Mouse (Mus musculus): ENCODE data around the gene Apon.
"Not testable (repeated sequence)": the region's sequence is repeated elsewhere in the genome, so short reads cannot be mapped to it uniquely, and the experiment has no call there.

Gene Apon

DNA sequence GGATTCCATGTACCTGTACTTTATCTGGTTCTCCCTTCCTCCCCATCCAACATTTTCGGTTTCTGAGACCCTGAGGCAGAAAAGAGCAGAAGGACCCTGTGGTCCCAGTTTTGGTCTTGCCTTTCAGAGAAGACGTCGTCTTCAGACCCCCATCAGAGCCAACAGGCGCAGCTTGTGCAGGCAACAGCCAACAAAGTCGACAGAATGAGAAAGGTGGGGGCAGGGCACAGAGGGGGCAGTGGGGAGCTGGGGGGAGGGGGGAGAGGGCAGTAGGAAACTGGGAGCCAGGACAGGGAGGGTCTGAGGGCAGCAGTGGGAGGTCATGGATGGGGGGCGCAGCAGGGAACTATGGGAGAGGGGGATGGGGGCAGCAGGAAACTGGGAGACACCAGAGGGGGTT lies 24.3 kb downstream of the Apon start:
- DNase-seq, result no peak

DNA sequence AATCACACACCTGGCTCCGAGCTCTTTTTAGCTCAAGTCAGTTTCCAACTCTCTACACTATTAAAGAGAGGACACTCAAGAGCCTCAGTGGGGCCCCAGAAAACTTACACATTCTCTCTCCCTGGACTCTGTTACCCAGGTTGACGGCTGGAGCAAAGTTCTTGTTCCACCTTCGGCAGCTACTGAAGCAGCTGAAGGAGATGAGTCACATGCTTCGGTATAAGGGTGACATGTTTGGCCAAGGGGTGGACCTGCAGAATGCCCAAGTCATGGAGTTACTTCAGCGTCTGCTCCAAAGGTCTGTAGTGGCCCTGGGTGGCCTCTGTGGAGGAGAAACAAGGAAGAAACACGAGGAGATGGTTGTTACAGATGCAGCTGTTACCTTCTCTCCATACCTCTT lies 27.0 kb downstream of the Apon start:
- no peak for DNase-seq

DNA sequence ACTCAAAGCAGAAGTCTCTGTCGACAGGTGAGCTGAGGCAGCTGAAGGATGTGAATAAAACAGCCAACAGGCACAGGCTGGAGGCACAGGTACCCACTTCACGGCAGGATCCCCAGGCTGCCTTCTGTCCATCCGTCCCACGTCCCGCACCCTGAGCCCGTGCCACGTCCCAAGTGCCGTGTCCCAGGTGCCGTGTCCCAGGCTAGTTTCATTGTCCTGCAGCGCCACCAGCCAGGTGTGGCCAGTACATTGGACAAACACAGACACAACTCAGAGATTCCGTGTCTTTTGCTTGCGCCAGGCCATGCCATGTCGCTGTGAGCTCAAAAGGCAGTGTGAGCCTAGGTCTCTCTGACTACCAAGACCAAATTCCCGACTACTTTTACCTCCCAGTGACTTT lies 27.8 kb downstream of the Apon start:
- DNase-seq, result no peak

- no peak for DNase-seq
Measured at GRCm38 (mm10) chr10:128282886-128283450, 29.1 kb downstream of the Apon start.

- peak; percentile 81 for DNase-seq
Measured at GRCm38 (mm10) chr10:128283604-128284579, 30.0 kb downstream of the Apon start.

DNA sequence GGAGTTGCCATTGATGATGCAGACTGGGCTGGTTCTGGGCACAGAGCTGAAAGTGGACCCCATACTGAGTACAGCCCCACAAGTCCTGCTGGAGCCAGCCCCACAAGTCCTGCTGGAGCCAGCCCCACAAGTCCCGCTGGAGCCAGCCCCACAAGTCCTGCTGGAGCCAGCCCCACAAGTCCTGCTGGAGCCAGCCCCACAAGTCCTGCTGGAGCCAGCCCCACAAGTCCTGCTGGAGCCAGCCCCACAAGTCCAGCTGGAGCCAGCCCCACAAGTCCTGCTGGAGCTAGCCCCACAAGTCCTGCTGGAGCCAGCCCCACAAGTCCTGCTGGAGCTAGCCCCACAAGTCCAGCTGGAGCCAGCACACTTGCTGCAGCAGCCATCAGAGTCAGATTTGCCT lies 36.7 kb downstream of the Apon start:
- DNase-seq, result not testable (repeated sequence)

DNA sequence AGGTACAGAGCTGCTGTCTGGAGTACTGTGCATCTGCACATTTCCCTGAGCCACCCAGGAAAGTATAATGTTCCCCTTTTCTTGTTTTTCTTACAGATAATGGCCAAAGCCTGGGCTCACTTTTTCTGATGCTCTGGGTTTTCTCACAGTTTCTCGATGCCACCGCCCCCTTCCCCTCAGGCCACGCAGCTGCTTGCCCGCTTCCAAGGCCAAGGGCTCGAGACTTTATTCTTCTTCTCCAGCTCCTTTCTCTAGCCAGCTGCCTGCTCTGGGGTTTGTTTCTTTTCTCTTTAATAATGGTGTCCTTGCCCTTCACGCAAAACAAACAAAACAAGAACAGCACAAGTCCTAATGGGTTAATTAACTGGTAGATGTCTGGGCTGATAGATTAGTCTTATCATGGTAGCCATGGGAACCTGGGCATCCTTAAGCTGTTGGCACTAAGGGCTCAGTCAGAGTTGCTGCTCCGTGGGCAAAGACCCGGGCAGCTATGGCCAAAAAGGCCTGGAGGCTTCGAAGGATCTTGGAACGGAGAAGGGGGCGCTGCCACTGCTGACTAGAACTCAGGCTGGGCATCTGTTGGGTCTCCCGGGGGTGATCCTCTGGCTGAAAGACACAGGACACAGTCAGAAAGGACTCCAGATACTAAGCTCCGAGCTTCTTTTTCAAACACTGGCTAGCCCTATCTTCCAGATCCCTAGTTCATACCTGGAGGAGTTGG lies 42.6 kb downstream of the Apon start:
- no peak for DNase-seq

- DNase-seq, result no peak
Measured at GRCm38 (mm10) chr10:128297221-128297620, 43.3 kb downstream of the Apon start.

GRCm38 (mm10) chr10:128297622-128298021 lies 43.7 kb downstream of the Apon start:
- DNase-seq, result no peak

GRCm38 (mm10) chr10:128298243-128298642 lies 44.3 kb downstream of the Apon start:
- DNase-seq, result no peak

DNA sequence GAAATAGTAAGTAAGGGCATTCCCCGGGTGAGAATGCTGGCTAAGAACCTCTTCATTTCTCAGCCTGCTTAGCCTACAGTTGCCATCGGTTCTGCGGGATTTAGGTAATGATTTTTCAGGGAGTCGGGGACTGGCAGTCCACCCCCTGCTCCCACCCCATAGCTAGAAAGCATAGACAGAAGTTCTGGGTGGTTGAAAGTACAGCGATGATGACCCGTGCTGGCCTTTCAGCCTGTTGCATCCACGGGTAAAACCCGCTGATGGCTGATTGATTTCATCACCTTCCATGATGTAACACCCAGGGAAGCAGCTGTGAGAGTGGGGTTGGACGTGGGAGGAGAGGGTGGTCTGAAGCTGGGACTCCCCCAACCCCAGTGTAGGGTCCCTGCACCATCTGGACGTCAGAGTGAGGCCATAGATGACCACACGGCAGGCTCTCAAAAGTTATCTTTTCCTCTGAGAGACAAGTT lies 44.8 kb downstream of the Apon start, which contains the start of gene Il23a:
TSS of gene Il23a (minus strand) at position 51 of the 470 bp plus-strand sequence.
- no peak for DNase-seq

GRCm38 (mm10) chr10:128302357-128302756 lies 48.5 kb downstream of the Apon start:
- no peak for DNase-seq

GRCm38 (mm10) chr10:128302785-128303125 lies 48.9 kb downstream of the Apon start:
- no peak for DNase-seq

DNA sequence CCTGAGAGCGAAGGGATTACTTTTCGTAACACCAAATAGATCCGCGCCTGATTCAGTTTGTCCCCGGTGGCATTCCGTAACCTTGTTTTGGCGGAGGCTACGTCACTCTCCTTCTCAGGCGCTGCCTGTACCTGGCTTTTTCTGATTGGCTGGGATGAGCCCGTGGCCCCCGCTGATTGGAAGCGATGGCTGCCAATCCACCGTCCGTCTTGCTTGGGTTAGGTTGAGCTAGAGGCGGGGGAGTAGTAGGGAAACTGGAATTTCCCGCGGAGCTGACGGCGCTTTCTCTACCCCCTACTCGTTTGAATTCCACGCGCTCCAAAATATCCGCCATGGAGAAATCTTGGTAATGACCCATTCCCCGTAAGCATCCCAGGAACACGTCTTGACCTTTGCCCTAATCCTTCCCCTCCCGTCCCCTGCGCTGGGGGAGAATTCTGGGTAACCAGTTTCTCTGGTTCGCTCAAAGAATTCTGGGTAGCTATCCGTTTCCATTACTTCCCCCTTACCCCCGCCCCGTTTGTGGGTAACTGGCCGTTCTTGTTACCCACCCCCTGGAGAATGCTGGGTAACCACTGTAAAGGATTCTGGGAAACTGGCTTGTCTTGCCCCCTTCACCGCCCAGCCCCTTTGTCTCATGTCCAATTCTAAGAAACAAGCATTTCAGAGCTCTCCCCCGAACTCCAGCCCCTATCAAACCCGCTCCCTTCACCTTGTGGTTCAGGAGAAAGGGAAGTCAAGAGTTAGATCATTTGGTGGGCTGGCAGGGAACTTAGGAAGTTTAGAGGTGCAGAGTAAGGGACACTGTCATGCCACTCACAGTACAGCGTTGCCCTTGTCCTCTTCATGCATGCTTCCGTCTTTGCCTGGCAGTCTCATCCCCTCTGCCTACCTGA lies 49.5 kb downstream of the Apon start, which contains the start of gene Pan2:
TSS of gene Pan2 (plus strand) at position 210 of the 896 bp plus-strand sequence.
- DNase-seq, result peak; percentile 98
